Mouse (Mus musculus): Measurements from ENCODE around the gene Cdc16.

Gene Cdc16

DNA sequence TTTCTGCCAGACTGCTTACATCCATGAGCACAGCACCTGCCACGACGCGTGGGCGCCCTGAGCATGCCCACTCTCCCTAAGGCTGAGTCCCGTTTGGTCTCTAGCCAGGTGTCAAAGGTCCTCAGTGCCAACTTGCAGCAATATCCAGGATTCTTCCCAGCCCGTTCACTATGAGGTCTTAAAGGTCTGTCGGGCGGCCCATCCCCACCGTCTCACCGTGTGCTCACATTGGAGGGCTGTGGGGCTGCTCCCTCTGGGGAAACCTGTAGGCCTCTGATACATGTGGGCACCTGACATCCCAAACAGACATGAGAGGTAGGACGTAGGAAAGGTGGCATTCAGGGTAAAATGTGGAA lies 36.2 kb downstream of the Cdc16 start:
- intact Hi-C loops (cut with DNase I): no loop called here

DNA sequence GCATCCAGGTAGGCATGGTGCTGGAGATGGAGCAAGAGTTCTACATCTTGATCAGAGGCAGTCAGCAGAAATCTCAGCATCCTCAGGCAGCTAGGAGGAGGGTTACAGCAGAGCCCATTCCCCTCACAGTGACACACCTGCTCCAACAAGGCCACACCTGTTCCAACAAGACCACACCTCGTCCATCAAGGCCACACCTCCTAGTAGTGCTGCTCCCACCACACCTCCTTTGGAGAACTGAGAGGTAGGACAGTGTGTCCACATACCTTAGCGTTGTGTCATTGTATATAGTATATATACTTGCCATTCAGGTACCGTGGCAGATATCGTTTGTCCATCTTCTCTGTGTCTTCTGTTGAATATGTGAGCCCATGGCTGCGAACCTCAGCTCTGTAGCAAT lies 40.2 kb downstream of the Cdc16 start:
- intact Hi-C loops (cut with DNase I): no loop called here

- intact Hi-C loops (cut with DNase I): no loop called here
Observed at GRCm38 (mm10) chr8:13799566-13799965, 42.1 kb downstream of the Cdc16 start.

DNA sequence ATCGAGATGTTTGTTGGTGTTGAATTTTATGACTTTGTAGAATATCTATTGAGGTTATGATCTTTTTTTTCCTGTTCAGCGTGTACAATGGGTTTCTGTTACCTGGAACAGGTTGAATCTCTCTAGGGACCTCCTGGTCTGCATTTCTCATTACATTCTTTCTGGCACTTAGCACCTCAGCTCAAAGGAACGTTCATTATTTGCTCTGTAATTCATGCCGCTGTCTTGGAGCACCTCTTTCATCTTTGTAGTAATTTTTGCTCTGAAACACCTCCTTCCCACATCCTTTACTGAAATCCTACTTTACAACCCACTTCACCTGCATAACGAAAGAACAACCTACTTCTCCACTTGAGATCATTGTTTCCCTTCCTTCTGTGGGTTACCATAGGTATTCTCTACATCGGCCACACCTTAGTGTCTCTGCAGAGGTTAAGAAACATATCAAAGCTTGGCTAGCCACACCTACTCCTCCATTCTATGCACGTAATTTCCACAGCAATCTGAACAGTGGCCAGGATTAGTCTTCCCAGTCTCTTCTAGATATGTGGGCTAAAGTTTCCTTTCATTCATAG lies 71.2 kb downstream of the Cdc16 start:
- intact Hi-C loops (cut with DNase I): no loop called here

Data from adrenal gland (tissue).